Mouse (Mus musculus) left cerebral cortex, postnatal 4 days (tissue): ENCODE data around the gene Card10. TPM values are rescaled to one million over a fixed set of nuclear protein-coding genes. Genes with fewer than 3 reads are reported as not detected.
A peak's percentile ranks its signal among the peaks of the same experiment; 100 is the strongest.

Experiments used
- DNase-seq: peaks from one replicate; pipeline ENCODE4 v3.0.0-alpha.2; 2022
- intact Hi-C: fragments of 180-260 bp; cut with DNase I; formaldehyde crosslinking; loops from one replicate; pipeline ENCODE4 v1.15.1; 2025
- total RNA-seq, 2 experiments: library from RNA; stranded (reverse); gene quantifications; 2 replicates each; pipeline ENCODE4 v1.2.3; 2021

Gene Card10
- total RNA-seq, 2 experiments from 2014 or later, result 5.2 to 5.4 TPM

DNA sequence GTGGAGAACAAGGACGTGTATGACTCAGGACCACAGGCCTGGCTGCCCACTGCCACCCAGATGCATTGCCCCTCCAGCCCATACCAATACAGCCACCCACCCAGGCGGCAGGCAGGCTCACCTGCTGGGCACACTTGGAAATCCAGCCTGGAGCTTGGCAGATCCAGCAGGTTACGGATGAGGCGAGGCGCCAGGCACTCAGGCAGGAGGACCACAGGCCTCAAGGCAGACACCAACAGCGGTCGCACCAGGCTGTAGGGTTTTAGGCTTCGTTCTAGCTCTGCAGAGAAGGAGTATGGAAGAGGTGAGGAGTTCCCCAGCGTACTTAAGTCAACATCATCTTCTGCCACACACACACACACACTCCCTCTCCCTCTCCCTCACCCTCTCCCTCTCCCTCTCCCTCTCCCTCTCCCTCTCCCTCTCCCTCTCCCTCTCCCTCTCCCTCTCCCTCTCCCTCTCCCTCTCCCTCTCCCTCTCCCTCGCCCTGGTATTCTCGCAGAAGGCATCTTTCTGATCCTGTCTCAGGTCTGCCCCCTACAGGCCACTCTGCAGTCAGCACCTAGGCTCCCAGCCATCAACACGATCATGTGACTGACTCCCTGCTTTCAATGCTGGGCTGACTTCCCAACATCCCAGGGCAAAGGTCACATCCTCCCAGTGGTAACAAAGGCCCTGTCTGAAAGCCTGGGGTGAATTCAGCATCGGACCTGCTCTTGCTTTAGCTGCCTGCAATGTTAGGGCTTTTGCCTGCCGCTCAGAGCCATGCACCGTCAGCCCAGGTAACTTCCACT, 24.6 kb downstream of the Card10 start:
- DNase-seq, result peak; percentile 92
- intact Hi-C loops, result no loop called here

DNA sequence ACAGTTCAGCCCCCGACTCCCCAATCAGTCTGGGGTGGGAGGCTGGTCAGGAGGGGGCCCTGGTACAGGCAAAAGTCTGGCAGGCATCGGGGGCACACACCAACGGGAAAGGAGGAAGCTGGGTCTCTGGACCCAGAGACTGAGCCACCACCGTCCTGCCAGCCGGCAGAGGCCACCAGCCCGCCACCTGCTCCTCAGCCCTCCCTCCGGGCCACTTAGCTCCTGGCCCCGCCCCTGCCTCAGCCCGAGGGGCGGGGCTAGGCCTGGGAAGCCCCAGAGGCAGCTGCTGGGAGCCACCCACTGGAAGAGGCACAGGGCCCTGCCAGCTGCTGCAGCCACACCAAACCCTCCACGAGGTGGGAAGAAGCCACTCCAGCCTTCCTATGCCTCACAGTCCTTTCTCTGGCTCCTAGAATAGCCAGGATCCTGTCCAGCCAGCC, 29.5 kb downstream of the Card10 start, which contains the start of gene Mfng:
Mfng (minus strand) TSS at position 186 of the 440 bp plus-strand sequence.
- intact Hi-C loops, result no loop called here
- DNase-seq, result peak; percentile 89

DNA sequence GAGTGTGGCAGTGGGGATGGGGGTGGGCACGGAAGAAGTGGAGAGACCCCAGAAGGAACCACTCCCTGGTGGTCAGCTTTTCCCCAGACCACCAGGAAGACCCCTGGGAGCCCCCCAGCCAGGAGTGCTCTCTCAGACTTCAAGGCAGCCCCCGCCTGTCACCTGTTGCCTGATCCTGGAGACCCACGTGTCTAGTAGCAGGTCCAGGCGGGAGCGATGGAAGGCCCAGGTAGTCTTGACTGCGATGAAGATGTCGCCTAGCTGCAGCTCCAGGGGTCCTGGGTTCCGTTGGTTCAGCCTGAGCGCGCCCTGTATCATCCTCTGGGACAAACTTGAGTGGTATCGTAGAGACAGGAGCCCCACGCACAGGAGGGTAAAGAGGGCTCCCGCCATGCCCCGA, 30.0 kb downstream of the Card10 start:
- intact Hi-C loops, result no loop called here
- DNase-seq, result no peak

DNA sequence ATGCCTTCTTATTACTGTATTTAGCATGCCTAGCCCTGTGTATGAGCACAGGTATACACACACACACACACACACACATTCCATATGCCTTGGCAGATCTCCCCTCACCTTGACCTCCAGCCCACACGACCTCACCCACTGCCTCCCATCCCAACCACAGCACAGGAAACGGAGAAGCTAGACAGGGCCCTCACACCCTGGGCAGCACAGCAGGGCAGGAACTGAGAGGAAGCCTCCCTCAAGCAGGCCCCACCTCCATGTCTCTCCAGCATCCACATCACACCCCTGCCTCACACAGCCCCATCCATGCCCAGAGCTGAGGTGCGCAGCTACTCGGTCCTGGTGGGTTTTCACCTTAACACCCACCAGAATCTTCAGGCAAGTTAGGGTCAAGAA, 30.5 kb downstream of the Card10 start:
- no peak for DNase-seq
- intact Hi-C loops, result no loop called here

DNA sequence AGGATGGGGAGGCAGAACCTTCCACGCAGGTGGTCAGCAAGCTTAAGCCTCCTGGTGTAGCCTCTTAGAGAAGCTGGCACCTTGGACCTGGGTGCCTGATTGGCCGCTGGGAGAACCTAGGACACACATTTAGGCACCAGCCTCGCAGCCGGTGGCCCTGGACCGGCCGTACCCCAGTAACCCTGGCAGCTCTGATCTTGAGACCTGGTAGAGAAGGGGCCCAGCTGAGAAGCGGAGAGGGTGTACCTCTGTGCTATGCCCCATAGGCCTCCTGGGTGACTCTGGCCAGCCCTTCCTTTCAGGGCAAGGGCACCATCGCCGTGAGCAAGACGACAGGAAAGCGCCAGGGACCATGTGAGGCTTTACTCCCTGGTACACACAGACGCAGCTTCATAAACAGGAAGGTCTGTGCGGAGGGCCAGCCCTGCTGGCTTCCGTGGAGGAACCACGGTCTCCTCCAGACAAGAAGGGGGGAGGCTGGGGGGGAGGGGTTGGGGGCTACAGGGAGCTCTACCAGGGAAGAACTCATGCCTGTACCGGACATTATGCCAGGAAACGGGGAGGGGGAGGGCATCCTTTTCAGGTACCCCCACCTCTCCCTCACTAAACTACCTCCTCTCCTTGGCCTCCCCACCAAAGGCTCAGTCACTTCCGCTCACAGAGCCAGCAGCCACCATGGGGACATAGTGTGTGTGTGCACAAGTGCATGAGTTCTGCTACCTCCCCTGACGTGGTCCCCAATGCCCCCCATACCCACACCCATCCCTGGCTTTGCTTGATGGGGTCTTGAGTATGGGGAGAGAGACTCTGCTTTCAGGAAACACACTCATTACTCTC, 31.1 kb downstream of the Card10 start:
- intact Hi-C loops, result no loop called here
- DNase-seq, result no peak

DNA sequence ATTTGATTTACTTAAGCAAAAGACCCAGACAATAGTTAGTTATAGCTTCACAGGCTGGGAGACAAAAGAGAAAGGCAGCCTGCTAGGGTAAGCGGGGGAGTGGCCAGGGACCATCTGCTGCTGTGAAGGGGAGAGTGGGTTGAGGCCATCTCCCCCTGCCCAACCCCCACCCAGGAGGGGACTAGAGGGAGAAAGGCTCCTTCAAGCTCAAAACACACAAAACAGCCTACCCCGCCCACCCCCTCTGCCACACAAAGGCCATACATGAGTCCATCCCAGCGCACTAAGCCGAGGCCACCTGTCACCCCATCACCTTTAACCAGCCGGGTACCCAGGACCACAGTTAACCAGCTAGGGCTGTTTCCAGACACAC, 31.9 kb downstream of the Card10 start:
- intact Hi-C loops, result no loop called here
- peak; percentile 93 for DNase-seq

DNA sequence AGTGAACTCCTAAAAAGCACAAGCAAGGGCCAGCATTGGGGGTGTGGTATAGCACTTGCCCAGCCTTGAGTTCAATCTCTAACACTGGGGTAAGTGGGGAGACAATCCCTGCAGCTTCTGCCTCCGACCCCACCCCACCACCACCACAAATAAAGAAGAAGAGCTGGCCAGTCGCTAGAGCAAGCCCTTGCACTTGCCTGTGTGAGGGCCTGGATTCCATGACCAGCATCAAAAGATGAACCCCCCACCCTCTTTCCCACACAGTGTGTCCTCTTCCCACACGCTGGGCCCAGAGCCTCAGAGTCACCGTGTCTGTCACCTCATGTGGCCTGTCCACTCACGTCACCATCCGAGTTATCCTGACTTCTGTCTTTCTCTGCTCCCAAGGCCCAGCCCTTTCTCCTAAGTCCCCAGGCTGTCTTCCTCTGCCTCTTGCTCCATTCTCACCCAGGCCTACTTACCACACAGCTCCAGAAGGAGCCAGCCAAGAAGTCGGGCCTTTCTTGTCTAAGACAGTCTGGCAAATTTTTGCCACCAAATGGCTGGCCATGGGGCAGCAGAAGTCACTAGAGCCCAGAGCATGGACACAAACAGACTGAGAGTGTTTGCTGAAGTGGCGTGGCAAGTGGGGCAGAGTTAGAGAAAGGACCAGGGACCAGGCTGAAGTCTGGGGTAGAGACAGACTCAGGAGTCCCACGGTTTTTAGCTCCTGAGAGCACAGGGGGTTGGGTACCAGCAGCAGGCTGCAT, 32.4 kb downstream of the Card10 start:
- intact Hi-C loops, result no loop called here
- no peak for DNase-seq

DNA sequence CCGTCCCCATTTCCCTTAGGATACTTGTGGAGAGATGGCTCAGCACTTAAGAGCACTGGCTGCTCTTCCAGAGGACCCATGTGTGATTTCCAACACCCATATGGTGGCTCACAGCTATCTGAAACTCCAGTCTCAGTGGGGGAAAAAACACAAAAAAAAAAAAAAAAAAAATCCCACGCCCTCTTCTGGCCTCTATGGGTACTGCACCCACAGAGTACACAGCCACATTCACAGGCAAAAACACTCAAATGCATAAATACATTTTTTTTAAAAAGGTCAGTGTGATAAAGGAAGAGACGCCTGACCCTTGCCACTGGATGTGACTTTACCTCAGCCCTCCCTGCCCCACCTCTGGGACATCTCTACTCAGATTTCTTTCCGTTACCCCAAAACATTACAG, 33.8 kb downstream of the Card10 start:
- intact Hi-C loops, result no loop called here
- DNase-seq, result no peak

DNA sequence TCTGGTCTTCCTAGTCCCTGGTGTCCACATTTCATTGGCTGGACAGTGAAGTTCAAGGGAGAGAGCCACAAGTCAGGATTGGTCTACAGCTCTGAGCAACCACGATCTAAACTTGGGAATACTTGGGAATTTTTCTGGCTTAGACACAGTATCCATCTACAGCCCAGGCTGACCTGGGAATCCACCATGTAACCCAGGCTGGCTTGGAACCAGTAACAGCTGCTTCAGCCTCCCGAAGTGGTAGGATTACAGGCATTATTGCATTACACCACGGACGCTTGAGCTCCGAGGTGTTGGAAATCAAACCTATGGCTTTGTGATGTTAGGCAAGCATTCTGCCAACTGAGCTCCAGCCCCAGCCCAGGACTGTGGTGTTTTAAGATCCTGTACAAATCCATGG, 39.1 kb downstream of the Card10 start:
- intact Hi-C loops, result no loop called here
- no peak for DNase-seq

DNA sequence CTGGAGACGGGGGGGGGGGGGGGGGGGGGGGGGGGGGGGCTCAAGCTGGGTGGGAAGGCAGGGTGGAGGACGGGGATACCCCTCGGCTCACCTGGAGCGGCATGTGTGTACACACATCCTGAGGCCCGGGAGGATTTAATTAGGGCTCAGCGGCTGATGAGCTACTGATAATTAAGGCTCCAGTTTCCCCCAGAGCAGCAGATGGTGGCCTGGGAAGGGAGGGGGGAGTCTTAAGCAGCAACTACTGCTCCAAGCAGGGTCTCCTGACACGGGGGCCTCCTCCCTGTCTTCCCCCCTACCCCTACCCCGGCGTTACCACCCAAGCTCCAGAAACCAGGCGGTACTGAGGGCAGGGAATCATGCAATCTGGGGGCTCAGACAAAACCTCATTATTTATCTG, 39.6 kb downstream of the Card10 start:
- intact Hi-C loops, result no loop called here
- peak; percentile 61 for DNase-seq

DNA sequence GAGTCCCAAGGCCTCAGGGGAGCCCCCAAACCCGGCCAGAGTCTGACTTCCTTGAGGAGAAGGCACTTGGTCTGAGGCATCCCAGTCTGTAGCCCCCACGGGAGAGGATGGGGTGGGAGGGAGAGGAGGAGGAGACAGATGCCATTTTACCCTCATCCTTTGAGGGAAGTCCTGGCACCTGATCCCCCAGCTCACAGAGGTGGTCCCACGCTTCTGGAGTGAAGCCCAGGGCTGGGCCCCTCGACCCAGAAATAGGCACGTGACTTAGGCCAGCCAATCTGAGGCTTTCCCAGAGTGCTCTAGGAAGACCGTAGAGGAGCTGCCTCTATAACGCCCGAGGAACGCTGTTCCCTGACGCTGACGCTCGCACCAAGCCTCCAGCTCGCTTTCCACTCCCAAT, 41.7 kb downstream of the Card10 start:
- peak; percentile 62 for DNase-seq
- intact Hi-C loops, result no loop called here

DNA sequence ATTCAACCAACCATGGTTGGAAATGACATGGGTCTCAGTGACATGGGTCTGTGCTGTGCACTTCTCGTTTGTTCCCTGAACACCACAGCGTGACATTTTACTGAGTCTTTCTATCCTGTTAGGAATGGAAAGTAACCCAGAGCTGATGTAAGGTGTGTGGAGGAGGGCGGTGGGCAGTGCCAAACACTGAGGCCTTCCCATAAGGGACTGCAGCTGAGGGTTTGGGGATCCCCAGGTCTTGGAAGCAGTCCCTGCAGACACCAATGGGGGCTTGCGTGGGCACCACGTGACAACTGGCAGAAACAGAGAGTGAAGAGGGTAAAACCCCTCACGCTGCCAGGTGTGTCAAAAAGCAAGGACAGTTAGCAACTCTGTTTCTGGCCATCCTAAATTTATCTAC, 44.7 kb downstream of the Card10 start:
- no peak for DNase-seq
- intact Hi-C loops, result no loop called here

DNA sequence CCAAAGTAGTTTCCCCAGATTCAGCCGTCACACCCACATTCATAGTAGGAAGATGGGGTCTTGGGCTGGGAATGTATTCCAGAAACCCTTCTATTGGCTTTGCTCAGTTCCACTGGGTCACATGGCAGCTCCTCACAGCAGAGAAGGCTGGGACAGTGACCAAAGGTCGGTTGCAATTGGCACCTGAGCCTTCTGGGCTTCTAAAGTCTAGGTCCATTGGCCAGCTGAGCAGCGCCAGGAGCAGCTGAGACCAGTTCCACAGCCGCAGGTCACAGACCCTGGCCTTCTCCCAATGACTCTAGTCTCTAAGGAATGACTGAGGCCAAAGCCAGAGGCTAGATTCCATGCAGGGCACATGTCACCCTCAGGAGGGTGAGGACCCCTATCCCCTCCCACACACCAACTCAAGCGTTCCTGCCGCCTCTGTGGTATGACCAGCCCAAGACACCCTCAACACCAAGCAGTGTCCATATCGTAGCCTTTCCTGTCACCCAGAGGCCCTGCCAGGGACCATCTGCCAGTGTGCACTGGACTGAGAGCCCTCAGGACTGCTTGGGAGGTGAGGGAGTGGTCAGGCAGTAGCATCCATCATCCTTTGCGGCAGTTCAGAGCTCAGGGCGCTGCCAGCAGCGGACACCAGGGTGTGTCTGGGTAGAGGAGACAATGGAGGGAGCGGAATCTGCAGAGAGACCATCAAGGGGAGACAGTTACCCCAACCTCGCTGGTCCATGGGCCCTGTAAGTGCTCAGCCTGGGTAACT, 46.7 kb downstream of the Card10 start:
- DNase-seq, result no peak
- intact Hi-C loops, result no loop called here

DNA sequence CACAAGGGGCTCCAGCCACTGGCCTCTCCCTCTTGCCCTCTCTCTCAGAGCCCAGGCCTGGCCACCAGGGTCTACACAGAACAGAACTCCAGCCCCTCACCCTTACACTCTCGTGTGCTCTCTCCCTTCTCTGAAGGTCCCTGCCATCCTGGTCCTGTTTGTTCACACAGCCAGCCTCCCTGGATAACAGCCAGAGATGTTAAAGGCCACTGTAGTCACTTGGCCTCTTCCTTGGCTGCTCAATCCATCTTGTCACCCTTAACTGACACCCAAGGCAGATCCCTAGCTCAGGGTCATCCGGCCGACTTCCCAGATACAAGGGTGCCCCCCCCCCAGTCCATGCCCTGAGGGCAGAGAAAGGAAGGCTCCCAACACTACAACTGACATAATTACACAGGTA, 47.6 kb downstream of the Card10 start:
- intact Hi-C loops, result no loop called here
- DNase-seq, result no peak

DNA sequence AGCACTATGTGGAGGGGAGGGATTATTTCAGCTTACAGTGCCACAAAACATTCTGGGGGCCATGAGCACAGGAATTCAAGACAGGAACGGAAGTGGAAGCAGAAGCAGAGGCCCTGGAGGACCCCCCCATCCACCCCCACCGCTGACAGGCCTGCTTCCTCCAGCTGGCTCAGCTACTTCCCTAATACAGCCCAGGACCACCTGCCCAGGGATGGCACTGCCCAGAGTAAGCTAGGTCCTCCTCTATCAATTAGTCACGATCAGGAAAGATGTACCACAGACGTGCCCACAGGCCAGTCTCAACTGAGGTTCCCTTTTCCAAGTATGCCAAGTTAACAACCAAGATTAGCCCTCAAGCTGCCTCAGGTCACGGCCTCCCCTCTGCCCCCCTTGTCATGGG, 48.7 kb downstream of the Card10 start:
- intact Hi-C loops, result no loop called here
- DNase-seq, result no peak

DNA sequence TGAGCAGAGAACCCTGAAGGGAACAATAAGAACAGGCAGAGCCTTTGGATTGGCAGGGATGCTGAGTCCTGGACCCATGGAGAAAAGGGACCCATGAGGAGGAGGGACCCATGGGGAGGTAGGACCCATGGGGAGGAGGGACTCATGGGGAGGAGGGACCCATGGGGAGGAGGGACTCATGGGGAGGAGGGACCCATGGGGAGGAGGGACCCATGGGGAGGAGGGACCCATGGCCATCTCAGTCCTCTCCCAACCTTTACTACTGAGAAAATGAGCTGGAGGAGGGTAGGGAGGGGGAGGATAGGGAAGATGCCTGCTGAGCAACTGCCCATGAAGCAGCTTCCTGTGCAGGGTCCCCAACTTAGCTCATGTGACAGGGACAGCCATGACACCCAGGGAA, 49.9 kb downstream of the Card10 start:
- no peak for DNase-seq
- intact Hi-C loops, result no loop called here

DNA sequence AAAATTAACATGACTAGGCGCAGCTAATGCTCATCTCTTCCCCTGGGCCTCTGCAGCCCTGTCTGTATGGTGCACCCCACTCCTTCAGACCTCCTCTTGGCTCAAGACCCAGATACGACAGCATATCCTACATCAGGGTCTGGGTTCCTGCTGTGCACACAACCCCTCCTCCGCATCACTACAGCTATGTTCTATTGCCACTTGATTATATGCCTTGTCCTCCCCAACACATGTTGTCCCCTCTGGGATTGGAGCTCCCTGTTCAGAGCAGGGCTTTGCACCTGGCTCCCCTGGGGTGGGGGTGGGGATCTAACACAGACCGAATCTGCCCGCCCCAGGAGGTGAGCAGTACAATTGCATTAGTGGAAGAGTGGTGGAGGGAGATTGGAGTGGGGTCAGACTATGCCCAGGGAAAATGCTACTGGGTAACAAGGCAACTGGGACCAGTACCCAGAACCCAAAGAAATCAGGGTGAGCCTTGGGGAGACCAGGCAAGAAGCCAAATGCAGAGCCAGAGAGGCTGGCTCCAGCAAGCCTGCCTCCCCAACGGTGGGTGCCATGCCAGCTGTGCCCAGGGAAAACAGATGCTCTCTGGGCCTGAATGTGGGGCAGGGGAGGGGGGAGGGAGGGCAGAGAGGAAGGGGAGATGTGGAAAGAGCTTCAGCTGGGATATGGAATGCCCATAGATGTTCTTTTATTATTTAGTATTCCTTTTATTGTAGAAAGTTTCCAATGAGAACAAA, 52.1 kb downstream of the Card10 start:
- no peak for DNase-seq
- intact Hi-C loops, result no loop called here

DNA sequence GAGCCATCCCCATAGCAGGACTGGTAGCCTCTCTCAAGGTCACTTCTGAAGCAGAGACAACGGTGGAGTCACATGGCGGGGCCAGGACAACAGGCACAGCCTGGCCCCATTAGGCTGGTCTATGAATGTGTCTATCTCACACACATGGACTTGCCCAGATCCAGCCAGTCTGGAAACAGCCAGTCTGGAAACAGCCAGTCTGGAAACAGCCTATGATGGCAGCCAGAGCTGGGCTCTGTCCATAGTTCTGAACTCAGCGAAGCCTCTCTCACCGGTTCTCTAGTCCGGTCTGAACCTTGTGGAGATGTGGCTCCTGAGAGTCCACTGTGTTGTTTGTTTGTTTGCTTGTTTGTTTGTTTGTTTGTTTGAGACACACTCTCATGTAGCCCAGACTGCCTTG, 53.0 kb downstream of the Card10 start:
- no peak for DNase-seq
- intact Hi-C loops, result loop anchor here (10.0 kb wide), 1 partner anchor 305 kb away; no protein-coding TSS in a partner anchor

DNA sequence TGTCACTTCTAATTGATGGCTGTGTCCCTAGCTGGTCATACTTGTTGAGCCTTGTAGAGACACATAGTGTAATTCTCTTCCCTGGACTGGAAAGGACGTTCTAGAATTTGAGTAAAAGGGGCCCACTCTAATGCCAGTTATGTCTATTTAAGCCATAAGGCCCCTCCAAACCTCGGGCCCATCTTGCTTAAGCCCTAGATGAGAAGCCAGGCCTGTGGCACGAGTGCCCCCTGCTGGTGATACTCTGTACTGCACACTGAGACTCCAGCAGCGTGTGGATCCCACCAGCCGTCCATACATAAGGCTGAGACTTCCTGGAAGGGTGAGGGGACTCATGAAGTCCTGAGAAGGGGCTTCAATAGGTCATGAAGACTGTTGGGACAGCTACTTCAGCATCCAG, 58.6 kb downstream of the Card10 start:
- DNase-seq, result peak; percentile 87
- intact Hi-C loops, result loop anchor here (5.0 to 10.0 kb wide), 2 partner anchors 122 to 299 kb away; no protein-coding TSS in a partner anchor

DNA sequence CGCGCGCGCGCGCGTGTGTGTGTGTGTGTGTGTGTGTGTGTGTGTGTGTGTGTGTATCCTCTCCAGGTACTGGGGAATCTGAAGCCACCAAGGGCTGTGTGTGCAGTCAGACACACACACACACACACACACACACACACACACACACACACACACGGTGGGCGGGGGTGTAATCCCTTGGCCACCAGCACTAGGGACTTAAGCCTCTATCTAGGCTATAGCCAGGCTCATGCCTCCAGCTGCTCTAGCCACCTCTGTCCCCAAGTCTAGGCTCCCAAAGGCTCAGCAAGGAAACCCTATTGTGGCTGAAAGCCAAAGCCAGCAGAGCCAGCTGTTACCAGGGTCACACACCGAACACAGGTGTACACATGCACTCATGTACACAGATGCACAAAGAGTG, 60.0 kb downstream of the Card10 start:
- intact Hi-C loops, result loop anchor here (5.0 to 10.0 kb wide), 2 partner anchors 121 to 298 kb away; no protein-coding TSS in a partner anchor
- no peak for DNase-seq
